Mouse (Mus musculus) lung, postnatal 0 days (tissue): Measurements from ENCODE around the gene Tmigd3. TPM values are rescaled to one million over a fixed set of nuclear protein-coding genes. Genes with fewer than 3 reads are reported as not detected.

Experiments
- ATAC-seq: fragments of 200-750 bp; cut with Nextera tagmentation; 2 replicates; pipeline ENCODE4 v1.8.0; 2017; ENCODE audit warnings: moderate library complexity
- DNase-seq: peaks from one replicate; pipeline ENCODE4 v3.0.0-alpha.2; 2016; ENCODE audit warnings: low spot score
- H3K27ac ChIP-seq: fragments of 300-500 bp; sonication (generic); 2 replicates; pipeline ENCODE4 v1.5.1; 2014; ENCODE audit warnings: antibody characterized with exemption, mild to moderate bottlenecking, low read length, mixed read lengths
- H3K27me3 ChIP-seq: fragments of 300-500 bp; sonication (generic); replicated peaks from 2 replicates; pipeline ENCODE4 v1.6.1; 2014; ENCODE audit warnings: low read length, mixed read lengths; ENCODE audit not compliant: insufficient read depth
- H3K36me3 ChIP-seq: fragments of 300-500 bp; sonication (generic); 2 replicates; pipeline ENCODE4 v1.6.1; 2014; ENCODE audit warnings: low read length, mixed read lengths; ENCODE audit not compliant: insufficient read depth
- H3K4me1 ChIP-seq: fragments of 300-500 bp; sonication (generic); 2 replicates; pipeline ENCODE4 v1.6.1; 2014; ENCODE audit warnings: antibody characterized with exemption, low read depth, low read length, mixed read lengths; ENCODE audit not compliant: insufficient read depth
- H3K4me2 ChIP-seq: fragments of 300-500 bp; sonication (generic); replicated peaks from 2 replicates; pipeline ENCODE4 v1.6.1; 2014; ENCODE audit warnings: low read depth, mild to moderate bottlenecking, low read length, moderate library complexity, mixed read lengths
- H3K4me3 ChIP-seq: fragments of 300-500 bp; sonication (generic); 2 replicates; pipeline ENCODE4 v1.5.1; 2014; ENCODE audit warnings: low read depth, low read length
- H3K9ac ChIP-seq: fragments of 300-500 bp; sonication (generic); replicated peaks from 2 replicates; pipeline ENCODE4 v1.6.1; 2014; ENCODE audit warnings: low read depth, mild to moderate bottlenecking
- H3K9me3 ChIP-seq: fragments of 300-500 bp; sonication (generic); 2 replicates; pipeline ENCODE4 v1.6.1; 2016; ENCODE audit warnings: low read length, mixed read lengths
- CTCF ChIP-seq: IDR thresholded peaks from 2 replicates; pipeline ENCODE4 v1.5.1; 2016; ENCODE audit warnings: antibody characterized with exemption, mild to moderate bottlenecking
- EP300 ChIP-seq: IDR thresholded peaks from 2 replicates; pipeline ENCODE4 v1.6.1; 2016; ENCODE audit warnings: antibody characterized with exemption, mild to moderate bottlenecking, control low read depth
- WGBS: fragments of 180-500 bp; shearing (Covaris S2); extraction: QIAGEN DNeasy Blood & Tissue Kit; methylation state at CpG from one replicate; pipeline ENCODE4 v1.1.7; 2014; 5-methylcytosine and 5-hydroxymethylcytosine counted together
- polyA plus RNA-seq: library from polyadenylated mRNA; unstranded; fragments of >200 nt; fragmentation: Nextera tagmentation; extraction: Ambion mirVana; gene quantifications from 2 replicates; pipeline ENCODE4 v1.2.1, GENCODE M21; 2015

The Tmigd3 gene
- polyA plus RNA-seq, 1 experiment from 2014 or later, result 1.5 TPM

- peak overlapping the region; percentile 68 for H3K27ac ChIP-seq
- no peaks in the 10 kb centered on the region for H3K36me3 ChIP-seq
- no peaks in the 10 kb centered on the region for H3K9me3 ChIP-seq
- no peak overlapping the region for H3K4me2 ChIP-seq
- no peak overlapping the region; the same call in 1 of the 2 replicates for H3K9ac ChIP-seq
- H3K4me3 ChIP-seq, result no peak overlapping the region
- WGBS, result 63% methylated on average over 10 of the region's 10 CpGs
- no peaks in the 10 kb centered on the region for H3K27me3 ChIP-seq
- peaks cover 16% of the 10 kb centered on the region; the same call in 1 of the 2 replicates for H3K4me1 ChIP-seq
- ATAC-seq, result no peak; the same call in 1 of the 2 replicates
- peak; percentile 39 for DNase-seq
- peak; percentile 45; the same call in 1 of the 2 replicates for TF ChIP-seq EP300
- TF ChIP-seq CTCF, result no peak
Observed at GRCm38 (mm10) chr3:105891760-105892571, 21.3 kb downstream of the Tmigd3 start.

GRCm38 (mm10) chr3:105892572-105893495 is 22.1 kb downstream of the Tmigd3 start:
- no peak overlapping the region for H3K4me2 ChIP-seq
- peak; percentile 46 for DNase-seq
- no peak overlapping the region for H3K9ac ChIP-seq
- TF ChIP-seq CTCF, result no peak
- peak overlapping the region; percentile 68 for H3K27ac ChIP-seq
- peak; percentile 7; the same call in 1 of the 2 replicates for ATAC-seq
- H3K9me3 ChIP-seq, result no peaks in the 10 kb centered on the region
- H3K36me3 ChIP-seq, result no peaks in the 10 kb centered on the region
- no peak overlapping the region for H3K4me3 ChIP-seq
- H3K27me3 ChIP-seq, result no peaks in the 10 kb centered on the region
- 68% methylated on average over 19 of the region's 19 CpGs for WGBS
- H3K4me1 ChIP-seq, result peaks cover 16% of the 10 kb centered on the region; the same call in 1 of the 2 replicates

- Histone ChIP-seq H3K27me3 (no peaks in the 10 kb centered on the region), H3K27ac (peak overlapping the region; percentile 74; the same call in 1 of the 2 replicates), H3K9ac (no peak overlapping the region), H3K4me1 (peaks cover 16% of the 10 kb centered on the region; the same call in 1 of the 2 replicates), H3K4me3 (no peak overlapping the region), H3K4me2 (no peak overlapping the region), H3K36me3 (no peaks in the 10 kb centered on the region), H3K9me3 (no peaks in the 10 kb centered on the region)
- DNase-seq (peak; percentile 47), ATAC-seq (peak; percentile 27)
- 42% methylated on average over 6 of the region's 6 CpGs for WGBS
- no peak for TF ChIP-seq CTCF
- TF ChIP-seq EP300, result peak; percentile 34; the same call in 1 of the 2 replicates
Observed at GRCm38 (mm10) chr3:105893941-105894391, 23.3 kb downstream of the Tmigd3 start.

- peak overlapping the region; percentile 74 for H3K27ac ChIP-seq
- ATAC-seq, result peak; percentile 87
- DNase-seq, result peak; percentile 94
- peak; percentile 79 for TF ChIP-seq EP300
- TF ChIP-seq CTCF, result peak; percentile 95
- H3K9ac ChIP-seq, result no peak overlapping the region
- H3K4me2 ChIP-seq, result peak overlapping the region; percentile 19; the same call in 1 of the 2 replicates
- peaks cover 16% of the 10 kb centered on the region; the same call in 1 of the 2 replicates for H3K4me1 ChIP-seq
- 41% methylated on average over 23 of the region's 23 CpGs for WGBS
- no peaks in the 10 kb centered on the region for H3K36me3 ChIP-seq
- H3K9me3 ChIP-seq, result no peaks in the 10 kb centered on the region
- H3K27me3 ChIP-seq, result no peaks in the 10 kb centered on the region
- H3K4me3 ChIP-seq, result no peak overlapping the region
Observed at GRCm38 (mm10) chr3:105894601-105895592, 24.2 kb downstream of the Tmigd3 start.

- Histone ChIP-seq H3K27me3 (no peaks in the 10 kb centered on the region), H3K9ac (no peak overlapping the region), H3K4me1 (peaks cover 16% of the 10 kb centered on the region; the same call in 1 of the 2 replicates), H3K9me3 (no peaks in the 10 kb centered on the region), H3K4me2 (no peak overlapping the region), H3K4me3 (no peak overlapping the region), H3K36me3 (no peaks in the 10 kb centered on the region), H3K27ac (no peak overlapping the region)
- DNase-seq (no peak), ATAC-seq (no peak)
- 82% methylated on average over 3 of the region's 3 CpGs for WGBS
- TF ChIP-seq EP300, result no peak
- TF ChIP-seq CTCF, result no peak
Observed at GRCm38 (mm10) chr3:105896811-105897210, 26.1 kb downstream of the Tmigd3 start.
